Mouse (Mus musculus): Measurements from ENCODE around the gene Enthd1. TPM values are rescaled to one million over a fixed set of nuclear protein-coding genes. Genes with fewer than 3 reads are reported as not detected.

Gene Enthd1
- total RNA-seq, 1 experiment: 0.49 TPM

GRCm38 (mm10) chr15:80569205-80569604 lies 4.2 kb upstream of the Enthd1 start:
- no peak overlapping the region for H3K4me3 ChIP-seq (ENCODE audit: insufficient read depth in 1 of 2, low read depth in 1 of 2, low read length in 2 of 2, poor library complexity in 1 of 2, severe bottlenecking in 1 of 2)
- no peak for DNase-seq (ENCODE audit: low read depth, low spot score)
- H3K9me3 ChIP-seq (ENCODE audit: control insufficient read depth, insufficient read depth, low read depth, low read length): no peaks in the 10 kb centered on the region
- peaks cover 4 to 9% of the 10 kb centered on the region in 2 experiments; a peak in 1 of 4 replicates for H3K4me1 ChIP-seq (ENCODE audit: control insufficient read depth in 2 of 2, insufficient read depth in 2 of 2, low read length in 2 of 2, poor library complexity in 1 of 2)
- no peaks in the 10 kb centered on the region for H3K36me3 ChIP-seq (ENCODE audit: control insufficient read depth, insufficient read depth, low read length, poor library complexity, severe bottlenecking)
- H3K27ac ChIP-seq (ENCODE audit: insufficient read depth, low read depth, low read length, poor library complexity, severe bottlenecking): no peak overlapping the region
- H3K9ac ChIP-seq (ENCODE audit: insufficient read depth, low read depth, low read length, poor library complexity, severe bottlenecking): no peak overlapping the region
- in situ Hi-C loops (cut with MboI; ENCODE audit: low sequenced_read_pairs in 2 of 2, unreplicated experiment in 2 of 2): no loop called here
- TF ChIP-seq ZNF384 (IDR thresholded peaks at IDR 0.05; ENCODE audit: low read depth, low read length) (no peak), MAFK (IDR thresholded peaks at IDR 0.05; ENCODE audit: insufficient read depth, low read depth, low read length) (no peak), ZC3H11A (IDR thresholded peaks at IDR 0.05; ENCODE audit: borderline replicate concordance, low read depth, low read length) (no peak)

- no peaks in the 10 kb centered on the region for H3K9me3 ChIP-seq (ENCODE audit: control insufficient read depth, insufficient read depth, low read depth, low read length)
- H3K9ac ChIP-seq (ENCODE audit: insufficient read depth, low read depth, low read length, poor library complexity, severe bottlenecking): no peak overlapping the region
- H3K4me1 ChIP-seq (ENCODE audit: control insufficient read depth in 2 of 2, insufficient read depth in 2 of 2, low read length in 2 of 2, poor library complexity in 1 of 2): peaks cover 4 to 9% of the 10 kb centered on the region in 2 experiments; a peak in 1 of 4 replicates
- H3K4me3 ChIP-seq (ENCODE audit: insufficient read depth in 1 of 2, low read depth in 1 of 2, low read length in 2 of 2, poor library complexity in 1 of 2, severe bottlenecking in 1 of 2): no peak overlapping the region
- no peaks in the 10 kb centered on the region for H3K36me3 ChIP-seq (ENCODE audit: control insufficient read depth, insufficient read depth, low read length, poor library complexity, severe bottlenecking)
- no peak for DNase-seq (ENCODE audit: low read depth, low spot score)
- H3K27ac ChIP-seq (ENCODE audit: insufficient read depth, low read depth, low read length, poor library complexity, severe bottlenecking): no peak overlapping the region
- no peak for TF ChIP-seq ZC3H11A (IDR thresholded peaks at IDR 0.05; ENCODE audit: borderline replicate concordance, low read depth, low read length)
- TF ChIP-seq CHD2 (IDR thresholded peaks at IDR 0.05; ENCODE audit: low read depth, low read length): no peak
- TF ChIP-seq ZNF384 (IDR thresholded peaks at IDR 0.05; ENCODE audit: low read depth, low read length): no peak
- TF ChIP-seq MAFK (IDR thresholded peaks at IDR 0.05; ENCODE audit: insufficient read depth, low read depth, low read length): no peak
- no peak for TF ChIP-seq HCFC1 (IDR thresholded peaks at IDR 0.05; ENCODE audit: borderline replicate concordance, insufficient read depth, low read length)
- in situ Hi-C loops (cut with MboI; ENCODE audit: low sequenced_read_pairs in 2 of 2, unreplicated experiment in 2 of 2): no loop called here
Observed at GRCm38 (mm10) chr15:80567731-80568130, 2.8 kb upstream of the Enthd1 start.

- Histone ChIP-seq H3K9me3 (ENCODE audit: control insufficient read depth, insufficient read depth, low read depth, low read length) (no peaks in the 10 kb centered on the region), H3K4me1 (ENCODE audit: control insufficient read depth in 2 of 2, insufficient read depth in 2 of 2, low read length in 2 of 2, poor library complexity in 1 of 2) (peaks cover 4 to 7% of the 10 kb centered on the region in 2 experiments; a peak in 1 of 4 replicates), H3K27ac (ENCODE audit: insufficient read depth, low read depth, low read length, poor library complexity, severe bottlenecking) (no peak overlapping the region), H3K36me3 (ENCODE audit: control insufficient read depth, insufficient read depth, low read length, poor library complexity, severe bottlenecking) (no peaks in the 10 kb centered on the region), H3K9ac (ENCODE audit: insufficient read depth, low read depth, low read length, poor library complexity, severe bottlenecking) (no peak overlapping the region), H3K4me3 (ENCODE audit: insufficient read depth in 1 of 2, low read depth in 1 of 2, low read length in 2 of 2, poor library complexity in 1 of 2, severe bottlenecking in 1 of 2) (no peak overlapping the region)
- in situ Hi-C loops (cut with MboI; ENCODE audit: low sequenced_read_pairs in 2 of 2, unreplicated experiment in 2 of 2): no loop called here
- DNase-seq (ENCODE audit: low read depth, low spot score): no peak
- no peak for TF ChIP-seq ZC3H11A (IDR thresholded peaks at IDR 0.05; ENCODE audit: borderline replicate concordance, low read depth, low read length)
- TF ChIP-seq CHD2 (IDR thresholded peaks at IDR 0.05; ENCODE audit: low read depth, low read length): no peak
- no peak for TF ChIP-seq HCFC1 (IDR thresholded peaks at IDR 0.05; ENCODE audit: borderline replicate concordance, insufficient read depth, low read length)
- TF ChIP-seq ZNF384 (IDR thresholded peaks at IDR 0.05; ENCODE audit: low read depth, low read length): no peak
- TF ChIP-seq MAFK (IDR thresholded peaks at IDR 0.05; ENCODE audit: insufficient read depth, low read depth, low read length): no peak
Observed at GRCm38 (mm10) chr15:80567139-80567538, 2.2 kb upstream of the Enthd1 start.

GRCm38 (mm10) chr15:80566696-80567095 lies 1.7 kb upstream of the Enthd1 start:
- DNase-seq (ENCODE audit: low read depth, low spot score): no peak
- H3K27ac ChIP-seq (ENCODE audit: insufficient read depth, low read depth, low read length, poor library complexity, severe bottlenecking): no peak overlapping the region
- no peaks in the 10 kb centered on the region for H3K9me3 ChIP-seq (ENCODE audit: control insufficient read depth, insufficient read depth, low read depth, low read length)
- H3K4me3 ChIP-seq (ENCODE audit: insufficient read depth in 1 of 2, low read depth in 1 of 2, low read length in 2 of 2, poor library complexity in 1 of 2, severe bottlenecking in 1 of 2): no peak overlapping the region
- in situ Hi-C loops (cut with MboI; ENCODE audit: low sequenced_read_pairs in 2 of 2, unreplicated experiment in 2 of 2): no loop called here
- H3K4me1 ChIP-seq (ENCODE audit: control insufficient read depth in 2 of 2, insufficient read depth in 2 of 2, low read length in 2 of 2, poor library complexity in 1 of 2): peaks cover 2% of the 10 kb centered on the region in 2 experiments; a peak in 1 of 4 replicates
- no peaks in the 10 kb centered on the region for H3K36me3 ChIP-seq (ENCODE audit: control insufficient read depth, insufficient read depth, low read length, poor library complexity, severe bottlenecking)
- no peak overlapping the region for H3K9ac ChIP-seq (ENCODE audit: insufficient read depth, low read depth, low read length, poor library complexity, severe bottlenecking)
- no peak for TF ChIP-seq HCFC1 (IDR thresholded peaks at IDR 0.05; ENCODE audit: borderline replicate concordance, insufficient read depth, low read length)
- no peak for TF ChIP-seq ZNF384 (IDR thresholded peaks at IDR 0.05; ENCODE audit: low read depth, low read length)
- no peak for TF ChIP-seq ZC3H11A (IDR thresholded peaks at IDR 0.05; ENCODE audit: borderline replicate concordance, low read depth, low read length)
- TF ChIP-seq MAFK (IDR thresholded peaks at IDR 0.05; ENCODE audit: insufficient read depth, low read depth, low read length): no peak
- TF ChIP-seq CHD2 (IDR thresholded peaks at IDR 0.05; ENCODE audit: low read depth, low read length): no peak

Measured in ES-E14 (cell line).